Mouse (Mus musculus) thymus, postnatal 10 days (tissue): ENCODE measurements around the gene Bst2.

Source experiments
- DNase-seq, 2 experiments: peaks; one replicate each; pipeline ENCODE4 v3.0.0; 2021; ENCODE audit warnings: low spot score in 2 of 2

Bst2 gene

DNA sequence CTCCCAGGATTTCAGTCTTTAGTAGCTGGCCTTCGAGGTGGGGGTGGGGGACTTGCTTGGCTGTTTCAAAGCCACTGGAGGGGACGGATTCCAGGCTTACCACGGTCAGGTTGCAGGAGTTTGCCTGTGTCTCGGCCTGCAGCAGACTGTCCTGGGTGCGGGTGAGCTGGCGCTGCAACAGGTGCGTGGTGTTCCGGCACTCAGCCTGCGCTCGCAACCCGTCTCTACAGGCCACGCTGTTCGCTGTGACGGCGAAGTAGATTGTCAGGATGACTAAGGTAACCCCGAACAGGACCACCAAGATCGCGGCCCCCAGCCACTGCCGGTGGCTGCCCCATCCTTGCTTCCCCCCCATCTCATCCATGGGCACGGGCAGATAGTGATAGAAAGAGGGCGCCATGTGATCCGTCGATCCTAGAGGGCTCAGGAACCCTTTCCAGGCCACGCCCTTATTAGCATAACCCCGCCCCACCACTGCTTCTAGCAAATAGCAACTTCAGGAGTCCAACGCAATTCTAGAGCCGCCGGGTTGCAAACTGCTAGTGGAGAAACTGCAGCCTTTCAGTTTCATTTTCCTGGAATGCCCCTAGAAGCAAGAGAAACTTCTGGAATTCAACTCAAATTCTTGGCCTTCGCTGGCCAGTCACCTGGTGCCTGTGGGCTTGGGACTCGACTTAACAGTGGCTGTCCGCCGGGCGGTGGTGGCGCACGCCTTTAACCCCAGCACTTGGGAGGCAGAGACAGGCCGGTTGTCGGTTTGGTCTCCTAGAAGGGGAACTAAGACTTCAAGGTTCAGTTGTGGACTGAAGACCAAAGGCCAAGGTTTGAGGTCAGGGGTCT, at the start of gene Bst2:
Bst2 (minus strand) TSS at position 429 of the 840 bp plus-strand sequence.
- DNase-seq: peak; percentile 80 to 85

DNA sequence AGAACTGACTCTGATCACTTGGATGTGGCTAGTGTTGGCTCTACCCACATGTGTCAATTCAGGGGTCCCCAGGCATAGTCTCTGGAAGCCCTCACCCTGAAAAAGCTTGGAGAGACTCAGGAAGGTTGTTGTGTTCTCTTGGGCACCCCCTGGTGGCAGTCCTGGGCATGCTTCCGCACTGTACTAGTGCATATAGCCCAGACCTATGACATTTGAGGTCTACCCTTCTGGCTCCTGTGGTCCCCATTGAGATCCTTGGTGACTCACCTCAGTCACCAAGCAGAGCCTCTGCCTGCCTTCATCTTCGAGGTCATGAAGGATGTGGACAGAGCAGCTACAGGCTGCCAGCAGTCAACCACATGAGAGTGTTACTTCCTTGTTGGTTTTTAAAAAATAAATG, 49.6 kb upstream of the Bst2 start:
- DNase-seq: peak in 1 of 2 experiments; percentile 67

DNA sequence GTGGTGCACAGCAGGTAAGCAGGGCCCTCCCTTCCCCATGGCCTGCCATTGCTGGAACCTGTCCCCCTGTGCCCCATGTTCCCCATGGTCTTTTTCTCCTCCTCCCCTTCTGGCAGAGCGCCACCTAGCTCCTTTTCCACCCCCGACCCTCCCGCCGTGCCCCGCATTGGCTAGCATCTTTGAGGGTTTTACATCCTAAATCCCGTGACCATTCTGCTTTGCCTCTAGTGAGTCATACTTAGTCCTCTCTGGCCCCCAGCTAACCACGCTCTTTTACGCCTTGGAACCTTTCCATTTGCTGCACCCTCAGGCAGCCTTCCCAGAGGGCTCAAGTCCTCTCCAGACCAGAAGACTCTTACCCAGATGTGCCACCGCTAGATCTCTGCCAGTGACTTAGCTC, 42.9 kb upstream of the Bst2 start:
- DNase-seq: no peak

DNA sequence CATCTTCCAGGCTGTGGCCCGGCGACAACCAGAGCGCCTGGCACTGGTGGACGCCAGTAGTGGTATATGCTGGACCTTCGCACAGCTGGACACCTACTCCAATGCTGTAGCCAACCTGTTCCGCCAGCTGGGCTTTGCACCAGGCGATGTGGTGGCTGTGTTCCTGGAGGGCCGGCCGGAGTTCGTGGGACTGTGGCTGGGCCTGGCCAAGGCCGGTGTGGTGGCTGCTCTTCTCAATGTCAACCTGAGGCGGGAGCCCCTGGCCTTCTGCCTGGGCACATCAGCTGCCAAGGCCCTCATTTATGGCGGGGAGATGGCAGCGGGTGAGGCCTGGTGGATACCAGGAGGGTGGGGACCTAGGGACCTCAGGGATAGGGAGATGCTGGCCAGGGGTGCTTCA, 42.2 kb upstream of the Bst2 start:
- DNase-seq: no peak

DNA sequence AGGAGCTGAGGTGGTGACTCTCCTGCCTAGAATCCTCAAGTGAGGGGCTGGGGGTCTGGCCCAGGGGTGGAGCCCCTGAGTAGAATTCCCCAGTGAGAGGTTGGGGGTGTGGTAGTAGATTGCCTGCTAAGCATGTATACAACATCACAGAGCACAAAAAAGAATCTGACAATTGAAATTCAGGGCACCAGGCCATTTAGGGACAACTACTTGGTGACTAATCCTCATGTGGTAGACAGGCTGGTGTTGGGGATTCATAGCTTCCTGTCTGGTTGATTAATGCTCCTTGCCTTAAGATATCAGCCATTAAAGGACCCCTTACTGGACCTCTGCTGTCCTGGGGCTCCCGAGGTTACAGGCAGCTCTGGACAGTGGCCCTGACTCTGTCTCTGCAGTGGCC, 41.8 kb upstream of the Bst2 start:
- DNase-seq: no peak

DNA sequence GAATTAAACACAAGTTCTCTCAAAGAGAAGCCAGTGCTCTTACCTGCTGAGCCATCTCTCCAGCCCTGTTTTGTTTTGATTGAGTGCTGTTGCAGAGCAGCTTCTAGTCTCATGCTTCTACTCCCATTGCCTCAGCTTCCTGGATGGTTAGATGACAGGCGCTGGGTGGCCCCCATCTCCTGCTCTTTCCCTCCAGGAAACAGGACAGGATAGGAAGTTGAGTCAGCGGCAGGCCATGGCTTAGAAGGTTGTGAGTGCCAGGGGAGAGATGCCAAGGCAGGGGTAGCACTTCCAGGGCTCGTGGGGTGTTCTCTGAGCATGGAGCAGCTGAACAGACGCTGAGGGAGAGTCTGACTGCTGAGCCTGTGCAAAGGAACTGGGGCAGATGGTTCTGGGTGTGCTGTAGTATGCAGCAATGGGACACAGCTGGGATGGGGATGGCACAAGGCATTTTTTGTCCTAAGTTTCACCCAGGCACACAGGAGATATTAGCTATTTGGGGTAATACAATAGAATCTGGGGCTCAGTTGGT, 40.7 kb upstream of the Bst2 start:
- no peak for DNase-seq

DNA sequence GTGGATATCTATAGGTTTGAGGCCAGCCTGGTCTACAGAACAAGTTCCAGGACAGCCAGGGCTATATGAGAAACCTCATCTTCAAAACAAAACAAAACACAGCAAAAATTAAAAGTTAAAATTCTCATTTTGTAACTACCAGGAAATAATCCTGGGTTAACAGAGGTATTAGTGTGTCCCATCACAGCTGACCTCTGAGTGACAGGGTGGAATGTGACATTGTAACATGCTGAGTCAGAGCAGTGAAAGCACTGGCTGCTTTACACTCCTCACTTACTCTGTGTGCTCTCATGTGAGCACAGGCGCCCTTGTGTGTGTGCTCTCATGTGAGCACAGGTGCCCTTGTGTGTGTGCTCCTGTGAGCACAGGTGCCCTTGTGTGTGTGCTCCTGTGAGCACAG, 37.8 kb upstream of the Bst2 start:
- no peak for DNase-seq

DNA sequence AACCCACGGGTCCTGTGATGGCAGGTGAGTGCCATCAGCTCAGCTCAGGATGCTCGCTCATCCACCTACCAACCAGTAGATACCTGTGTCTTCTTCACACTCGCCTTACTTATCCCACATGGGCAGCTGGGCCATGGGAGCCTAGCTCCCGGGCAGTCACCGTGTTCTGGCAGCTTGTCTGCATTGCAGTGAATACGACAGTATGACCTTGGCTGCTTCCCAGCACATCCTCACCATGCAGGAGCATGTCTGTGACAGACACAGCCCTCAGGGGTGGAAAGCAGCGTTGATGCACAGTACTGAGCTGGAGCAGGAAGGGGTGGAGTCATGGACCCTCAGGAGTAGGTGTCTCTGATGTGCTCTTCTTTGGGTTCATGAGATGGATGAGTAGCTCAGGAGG, 37.2 kb upstream of the Bst2 start:
- no peak for DNase-seq

DNA sequence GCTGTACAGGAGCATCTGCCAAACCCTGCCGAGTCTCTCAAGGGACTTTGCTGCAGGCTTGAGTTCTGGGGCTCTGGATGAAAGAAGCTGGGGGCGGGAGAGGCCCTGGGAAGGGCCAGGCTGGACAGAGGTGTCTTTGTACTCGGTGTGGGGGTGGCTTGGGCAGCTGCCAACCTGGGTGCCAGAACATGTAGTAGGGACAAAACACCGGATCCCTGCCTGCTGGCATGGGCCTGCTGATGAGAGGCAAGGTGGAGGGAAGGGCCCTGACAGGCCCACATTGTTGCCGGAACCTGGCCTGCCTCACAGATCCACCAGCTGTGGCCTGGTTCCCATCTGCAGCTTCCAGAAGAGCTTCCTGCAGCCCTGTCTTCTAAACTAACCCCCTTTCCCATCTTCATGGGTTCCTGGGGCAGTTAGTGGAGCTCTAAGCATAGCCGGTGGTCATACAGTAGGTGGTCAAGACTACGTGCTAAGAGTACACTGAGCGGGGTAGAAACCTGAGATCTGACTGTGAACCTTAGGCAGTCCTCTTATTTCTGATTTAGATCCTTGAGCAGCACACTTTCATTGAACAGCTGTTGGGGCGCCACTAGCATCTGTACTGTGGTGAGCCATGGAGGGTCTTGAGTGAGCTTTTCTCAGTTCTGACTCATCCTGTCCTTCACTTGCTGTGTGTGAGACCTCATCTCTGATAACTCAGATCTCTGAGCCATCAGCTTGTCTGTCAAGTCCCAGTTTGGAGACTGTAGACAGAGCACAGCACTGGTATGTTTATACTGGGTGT, 35.8 kb upstream of the Bst2 start:
- no peak for DNase-seq

DNA sequence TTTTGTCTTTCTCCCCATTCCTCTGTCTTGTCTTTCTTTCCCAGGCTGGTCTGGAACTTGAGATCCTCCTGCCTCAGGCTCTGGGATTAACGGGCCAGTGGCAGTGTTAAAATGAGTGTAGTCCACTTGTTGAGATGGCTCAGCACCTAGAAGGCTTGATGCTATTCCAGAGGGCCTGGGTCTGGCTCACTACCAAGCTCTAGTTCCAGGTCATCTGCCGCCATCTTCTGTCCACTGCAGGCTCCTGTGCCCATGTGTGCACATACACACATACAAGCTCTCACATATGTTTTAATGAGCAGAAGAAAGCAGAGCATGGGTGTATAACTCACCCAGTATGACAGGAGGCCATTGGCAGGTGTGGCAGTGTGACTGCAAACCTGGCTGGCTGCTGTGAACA, 34.8 kb upstream of the Bst2 start:
- DNase-seq: no peak

DNA sequence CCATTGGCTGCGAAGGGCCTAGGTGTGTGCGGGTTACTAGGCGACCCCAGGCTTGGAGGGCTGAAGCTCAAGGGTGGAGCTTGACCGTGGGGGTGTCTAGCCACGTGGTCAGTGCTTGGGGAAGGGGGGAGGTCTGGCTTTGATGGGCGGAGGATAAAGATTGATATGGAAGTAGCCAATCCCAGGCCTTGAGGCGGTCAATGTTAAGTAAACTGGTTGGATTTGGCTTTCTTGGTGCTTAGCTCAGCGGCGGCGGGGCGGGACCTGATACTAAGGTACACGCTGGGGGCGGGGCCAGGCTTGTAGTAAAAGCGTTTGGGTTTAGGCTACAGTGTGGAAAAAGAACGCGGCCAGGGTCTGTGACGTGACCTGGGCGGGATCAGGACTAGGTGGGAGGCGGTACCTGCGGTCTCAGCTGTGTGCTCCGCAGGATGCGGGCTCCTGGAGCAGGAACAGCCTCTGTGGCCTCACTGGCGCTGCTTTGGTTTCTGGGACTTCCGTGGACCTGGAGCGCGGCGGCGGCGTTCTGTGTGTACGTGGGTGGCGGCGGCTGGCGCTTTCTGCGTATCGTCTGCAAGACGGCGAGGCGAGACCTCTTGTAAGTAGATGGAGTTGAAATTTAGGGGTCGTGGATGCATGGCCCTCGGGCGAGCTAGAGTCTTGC, 33.2 kb upstream of the Bst2 start:
- peak; percentile 83 to 84 for DNase-seq

DNA sequence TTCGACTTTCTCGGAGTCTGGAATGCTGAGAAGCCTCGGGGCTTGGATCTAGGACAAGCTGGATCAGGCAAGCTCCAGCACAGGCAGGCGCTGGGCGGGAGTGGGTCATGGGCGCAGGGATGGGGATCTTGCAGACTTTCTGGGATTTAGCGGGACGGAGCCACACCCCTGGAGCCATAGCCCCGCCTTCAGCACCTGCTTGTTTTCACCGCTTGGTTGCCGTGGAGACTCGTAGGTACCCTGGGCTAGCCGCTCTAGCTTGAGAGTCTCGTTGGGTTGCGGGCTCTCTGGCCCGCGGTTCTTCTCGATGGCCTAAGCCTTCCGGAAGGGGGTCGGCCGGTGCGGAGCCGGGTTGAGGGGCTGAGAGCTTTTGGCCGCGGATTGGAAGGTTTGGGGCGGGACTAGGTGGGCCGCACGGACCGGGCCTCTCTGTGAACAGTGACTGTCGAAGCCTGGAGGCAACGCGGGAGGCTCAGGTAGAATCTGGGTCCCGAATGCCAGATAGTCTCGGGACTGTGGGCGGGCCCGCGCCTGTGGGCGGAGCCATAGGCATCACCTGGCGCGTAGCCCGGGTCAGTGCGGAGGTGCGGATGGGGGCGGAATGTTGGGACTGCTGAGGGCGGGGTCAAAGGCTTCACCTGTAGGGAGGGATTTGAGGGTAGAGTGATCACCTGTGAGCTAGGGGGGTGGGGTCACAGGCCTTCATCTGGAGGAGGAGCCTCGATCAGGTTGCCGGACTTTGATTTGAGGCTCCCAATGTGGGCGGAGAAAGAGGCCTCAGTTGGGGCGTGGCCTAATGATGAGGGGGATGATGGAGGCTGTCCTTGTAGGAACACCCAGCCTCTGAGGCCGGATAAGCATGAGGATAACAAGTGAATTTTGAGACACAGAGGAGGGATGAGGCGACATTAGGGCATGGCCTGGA, 32.4 kb upstream of the Bst2 start:
- DNase-seq: peak in 1 of 2 experiments; percentile 45

DNA sequence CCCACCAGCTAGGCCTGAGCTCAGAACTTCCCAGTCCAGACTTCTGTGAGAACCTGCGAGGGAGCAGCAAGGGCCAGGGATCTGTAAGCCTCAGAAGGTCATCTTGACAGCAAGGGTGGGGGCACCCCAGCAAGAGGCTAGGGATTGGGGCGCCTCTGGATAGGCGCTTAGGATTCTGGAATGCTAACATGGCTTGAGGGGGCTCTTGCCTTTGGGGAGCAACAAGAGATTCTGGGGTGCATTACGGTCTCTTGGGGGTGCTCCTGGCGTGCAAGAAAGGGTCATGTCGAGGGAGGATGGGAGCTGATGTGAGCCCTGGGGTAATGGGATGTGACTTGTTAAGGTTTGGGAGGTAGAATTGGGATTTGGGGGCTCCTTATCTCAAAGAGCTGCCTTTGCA, 31.7 kb upstream of the Bst2 start:
- no peak for DNase-seq

DNA sequence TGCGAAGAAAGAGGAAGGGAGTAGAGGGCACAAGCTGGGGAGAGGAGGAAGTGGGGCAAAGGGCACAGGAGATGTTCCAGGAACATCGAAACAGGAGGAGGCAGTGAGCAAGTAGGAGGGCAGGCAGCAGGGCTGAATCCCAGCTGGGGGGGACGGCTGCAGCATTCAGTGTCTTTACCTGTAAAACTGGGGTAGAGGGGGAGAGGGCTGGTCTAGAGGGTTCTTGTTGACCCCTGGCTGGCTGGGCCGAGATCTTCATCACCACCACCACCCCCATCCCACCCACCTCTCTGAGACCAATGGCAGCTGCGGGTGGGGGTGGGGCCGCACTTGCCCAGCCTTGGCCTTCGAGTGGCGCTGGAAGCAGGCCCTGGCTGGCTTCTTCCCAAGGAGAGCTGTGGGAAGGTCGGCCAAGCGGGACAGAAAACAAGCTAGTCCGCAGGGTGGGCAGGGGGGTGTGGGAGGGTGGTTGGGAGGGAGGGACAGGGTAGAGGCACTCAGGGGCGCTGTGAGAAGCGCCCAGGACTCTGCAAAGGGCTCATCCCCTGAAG, 31.2 kb upstream of the Bst2 start, which contains the start of gene Slc27a1:
Slc27a1 (plus strand) TSS at position 496 of the 551 bp plus-strand sequence.
- no peak for DNase-seq

DNA sequence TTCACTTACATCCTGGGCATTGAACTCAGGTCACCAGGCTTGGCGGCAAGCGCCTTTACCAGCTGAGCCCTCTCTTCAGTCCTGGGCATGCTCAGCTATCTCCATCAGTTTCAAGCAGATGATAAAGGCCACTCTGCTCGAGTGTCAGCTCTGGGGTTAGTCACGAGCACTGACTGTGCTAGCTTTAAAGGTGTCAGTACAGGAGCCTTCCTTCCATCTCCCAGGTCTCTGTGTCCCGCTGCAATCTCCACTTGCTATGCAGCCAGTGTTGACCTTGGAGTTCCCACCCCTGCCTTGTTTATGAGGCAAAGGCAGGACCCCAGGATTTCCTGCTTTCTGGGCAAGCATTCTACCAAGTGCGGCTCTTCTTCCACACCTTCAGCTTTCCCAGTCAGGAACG, 30.3 kb upstream of the Bst2 start:
- DNase-seq: no peak

DNA sequence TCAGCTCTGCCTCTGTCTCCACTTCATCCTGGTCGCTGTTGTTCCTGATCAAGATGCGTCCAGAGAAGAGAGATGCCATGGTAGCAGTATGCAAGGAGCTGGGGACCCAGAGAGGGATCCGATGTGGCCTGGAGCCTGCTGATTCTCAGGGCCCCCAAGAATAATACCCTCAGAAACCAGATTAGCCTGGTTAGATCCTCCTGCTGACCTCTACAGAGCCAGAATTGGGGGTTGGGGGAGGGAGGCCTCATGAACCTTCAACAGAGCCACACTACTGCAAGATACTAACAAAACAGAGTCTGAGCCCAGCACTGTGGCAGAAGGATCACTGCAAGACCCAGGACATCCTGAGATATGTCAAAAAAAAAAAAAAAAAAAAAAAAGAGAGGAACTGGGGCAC, 29.2 kb upstream of the Bst2 start, which contains the start of gene Nxnl1:
Nxnl1 (minus strand) TSS at position 101 of the 400 bp plus-strand sequence.
- DNase-seq: no peak

DNA sequence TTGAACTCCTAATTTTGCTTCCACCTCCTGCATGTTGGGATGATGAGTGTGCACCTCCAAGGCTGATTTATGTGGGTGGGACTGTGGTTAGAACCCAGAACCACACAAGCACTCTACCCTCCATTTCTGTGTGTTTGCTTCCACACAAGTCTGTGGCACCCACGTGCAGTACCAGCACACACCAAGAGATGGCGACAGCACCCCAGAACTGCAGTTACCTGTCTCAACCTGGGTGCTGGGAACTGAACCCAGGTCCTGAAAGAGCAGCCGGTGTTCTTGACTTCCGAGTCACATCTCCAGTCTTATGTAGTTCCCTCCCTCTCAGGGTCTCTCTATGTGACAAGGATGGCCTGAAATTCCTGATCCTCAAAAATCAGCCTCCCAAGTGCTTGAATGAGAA, 26.7 kb upstream of the Bst2 start:
- no peak for DNase-seq

DNA sequence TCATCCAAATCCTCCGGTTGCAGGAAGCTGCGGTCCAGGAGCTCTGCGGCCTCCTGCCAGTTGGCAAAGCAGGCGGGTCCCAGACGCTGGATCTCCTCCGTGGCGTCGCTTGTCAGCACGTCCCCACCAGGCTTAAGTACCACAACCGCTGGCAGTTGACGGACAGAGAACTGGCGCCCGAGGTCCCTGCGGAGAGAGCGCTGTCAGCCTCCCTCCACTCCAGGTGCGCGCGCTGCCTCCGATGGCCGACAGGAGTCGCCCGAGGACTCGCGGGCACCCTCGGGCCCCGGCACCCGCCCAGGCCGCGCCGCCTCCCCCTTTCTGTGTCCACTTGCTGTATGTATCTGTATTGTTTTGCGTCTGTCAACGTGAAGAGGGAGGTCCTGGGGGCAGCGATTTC, 25.5 kb upstream of the Bst2 start:
- peak; percentile 73 to 90 for DNase-seq

DNA sequence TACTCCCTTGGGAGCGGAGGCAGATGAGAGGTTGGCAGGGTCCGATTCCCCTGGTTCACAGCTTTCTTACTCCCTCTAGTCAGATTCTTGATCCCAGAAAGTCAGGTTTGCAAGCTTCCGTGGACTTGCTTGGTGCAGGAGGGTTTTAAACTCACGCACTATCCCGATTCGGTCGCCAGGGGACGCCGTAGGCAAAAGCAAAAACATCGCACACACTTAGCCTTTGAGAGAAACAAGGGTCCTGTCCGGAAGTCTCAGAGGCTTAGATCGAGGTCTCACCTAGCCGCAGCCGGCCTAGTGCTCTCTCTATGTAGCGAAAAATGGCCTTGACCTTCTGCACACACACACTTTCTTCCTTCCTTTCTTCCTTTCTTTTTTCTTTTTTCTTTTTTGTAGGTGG, 24.1 kb upstream of the Bst2 start:
- DNase-seq: peak; percentile 48 to 73

DNA sequence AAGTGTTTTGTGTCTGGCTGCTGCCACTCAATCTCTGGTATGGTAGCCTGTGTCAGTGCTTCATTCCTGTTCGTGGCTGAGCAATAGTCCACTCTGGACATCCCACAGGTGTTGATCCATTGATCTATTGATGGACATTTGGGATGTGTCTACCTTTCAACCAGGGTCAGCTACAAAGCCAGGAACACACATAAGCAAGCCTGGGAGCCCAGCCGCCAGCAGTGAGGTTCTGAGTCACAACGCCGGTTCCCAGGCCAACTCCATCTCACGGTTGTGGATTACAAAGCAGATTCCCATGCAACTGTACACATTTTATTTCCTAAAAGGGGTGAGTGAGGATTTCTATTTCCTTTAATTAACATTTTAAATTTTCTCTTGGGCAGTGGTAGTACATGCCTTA, 23.5 kb upstream of the Bst2 start:
- no peak for DNase-seq

DNA sequence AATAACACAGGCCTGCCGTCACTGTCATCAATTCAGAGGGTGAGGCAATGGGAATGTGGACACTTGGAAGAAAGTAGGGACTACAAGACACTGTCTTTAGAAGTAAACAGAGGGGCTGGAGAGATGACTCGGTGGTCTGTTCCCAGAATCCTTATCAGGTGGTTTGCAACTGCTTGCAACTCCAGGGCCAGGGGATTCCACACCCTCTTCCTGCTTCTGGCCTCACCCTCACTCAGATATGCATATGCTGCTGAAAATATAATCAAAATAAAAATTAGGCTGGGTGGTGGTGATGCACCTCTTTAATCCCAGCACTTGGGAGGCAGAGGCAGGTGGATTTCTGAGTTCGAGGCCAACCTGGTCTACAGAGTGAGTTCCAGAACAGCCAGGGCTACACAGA, 22.8 kb upstream of the Bst2 start:
- DNase-seq: no peak
